Mouse (Mus musculus): ENCODE results near the gene Pirb.

DNA sequence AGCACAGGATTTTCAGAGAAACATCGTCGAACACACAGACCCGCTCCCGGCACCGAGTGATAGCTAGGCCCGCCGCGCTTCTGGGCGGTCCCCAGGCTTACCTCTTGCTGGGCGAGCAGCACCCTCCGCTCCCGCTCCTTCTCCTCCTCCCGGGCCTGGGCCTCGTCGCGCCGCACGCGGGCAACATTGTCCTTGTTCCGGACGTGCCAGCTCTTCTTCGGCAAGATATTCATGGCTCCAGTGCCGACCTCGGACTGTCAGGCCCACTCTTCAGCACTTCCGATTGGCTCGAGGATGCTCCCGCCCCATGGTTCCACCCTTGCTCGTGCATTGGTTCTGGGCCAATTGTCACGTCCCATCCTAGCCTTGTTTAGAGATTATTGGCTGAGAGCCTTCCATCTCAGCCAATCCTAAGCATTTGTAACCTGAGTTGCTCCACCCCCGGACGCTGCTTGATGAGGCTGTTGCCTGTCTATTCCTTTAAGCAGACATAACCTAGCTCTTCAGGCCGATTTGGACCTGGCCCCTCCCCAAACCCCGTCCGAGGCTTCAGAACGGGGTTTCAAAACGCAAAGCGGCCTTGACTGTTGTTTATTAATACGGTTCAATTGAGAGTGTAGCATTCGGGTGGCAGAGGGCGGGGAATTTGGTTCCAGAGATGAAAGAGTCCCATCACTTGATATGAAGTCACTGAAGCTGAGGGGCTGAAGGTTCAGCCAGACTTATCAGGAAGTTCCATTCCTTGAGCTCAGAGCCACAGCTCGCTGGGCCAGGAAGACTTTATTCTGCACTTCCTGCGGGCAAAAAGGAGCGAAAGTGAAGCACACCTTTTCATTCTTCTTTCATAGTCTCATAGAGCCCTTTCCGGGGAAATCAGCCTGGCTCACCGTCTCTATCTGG is 54.7 kb downstream of the Pirb start, which contains the start of gene Leng1:
- TF ChIP-seq CTCF (conservative IDR thresholded peaks at IDR 0.05; ENCODE audit: insufficient read depth, insufficient read length, low read depth, low read length) (no peak), POLR2A (IDR thresholded peaks at IDR 0.05; ENCODE audit: low read depth, low read length) (peak; percentile 96)

Measured in kidney, adult 2 months (tissue).